In genomic region chr3:79193001-79193400, GRCm38 (mm10) we compare ENCODE assay signal across 7 mouse cellular contexts.
A peak's percentile ranks its signal among the peaks of the same experiment; 100 is the strongest.
DNase-seq lines count a peak whose midpoint lies in the region; ATAC-seq lines count a peak whose summit lies in the region.

No protein-coding gene starts in this region.

- no peak for DNase-seq in midbrain, embryonic 11.5 days (ENCODE audit: low spot score, missing footprints)
- DNase-seq in cerebellum, adult 9-11 months: peak; percentile 89

- 72% methylated on average over 4 of the region's 4 CpGs for WGBS in midbrain, embryonic 16.5 days
- WGBS in midbrain, embryonic 11.5 days: 86% methylated on average over 4 of the region's 4 CpGs
- WGBS in heart, embryonic 13.5 days: 22% methylated on average over 4 of the region's 4 CpGs
- 49% methylated on average over 4 of the region's 4 CpGs for WGBS in neural tube, embryonic 15.5 days
- 84% methylated on average over 4 of the region's 4 CpGs for WGBS in hindbrain, embryonic 12.5 days

- no peaks in the 10 kb centered on the region for H3K9me3 ChIP-seq in midbrain, embryonic 16.5 days (replicated peaks; ENCODE audit: control insufficient read depth, low read length, poor library complexity, severe bottlenecking)
- no peaks in the 10 kb centered on the region for H3K9me3 ChIP-seq in midbrain, embryonic 11.5 days (ENCODE audit: control insufficient read depth, low read length)
- H3K9me3 ChIP-seq in heart, embryonic 13.5 days: no peaks in the 10 kb centered on the region
- no peaks in the 10 kb centered on the region for H3K9me3 ChIP-seq in neural tube, embryonic 15.5 days (replicated peaks)
- H3K9me3 ChIP-seq in hindbrain, embryonic 12.5 days (replicated peaks): no peaks in the 10 kb centered on the region

- H3K27ac ChIP-seq in midbrain, embryonic 16.5 days (ENCODE audit: low read length): 0 out of 2 replicates have a peak overlapping the region, but pooled peaks have one; percentile 7
- H3K27ac ChIP-seq in midbrain, embryonic 11.5 days (ENCODE audit: low read depth, low read length): no peak overlapping the region
- H3K27ac ChIP-seq in heart, embryonic 13.5 days (replicated peaks): peak overlapping the region; percentile 66
- H3K27ac ChIP-seq in neural tube, embryonic 15.5 days (replicated peaks): peak overlapping the region; percentile 46
- H3K27ac ChIP-seq in hindbrain, embryonic 12.5 days: no peak overlapping the region

- no peak overlapping the region for H3K4me3 ChIP-seq in midbrain, embryonic 16.5 days (ENCODE audit: low read depth, low read length)
- H3K4me3 ChIP-seq in midbrain, embryonic 11.5 days (ENCODE audit: low read depth, low read length): no peak overlapping the region
- no peak overlapping the region for H3K4me3 ChIP-seq in heart, embryonic 13.5 days
- H3K4me3 ChIP-seq in neural tube, embryonic 15.5 days (replicated peaks): no peak overlapping the region
- H3K4me3 ChIP-seq in hindbrain, embryonic 12.5 days: no peak overlapping the region

- H3K36me3 ChIP-seq in midbrain, embryonic 16.5 days (ENCODE audit: control insufficient read depth, insufficient read depth, low read length): no peaks in the 10 kb centered on the region
- H3K36me3 ChIP-seq in midbrain, embryonic 11.5 days (ENCODE audit: control insufficient read depth, insufficient read depth, low read length): no peaks in the 10 kb centered on the region
- H3K36me3 ChIP-seq in heart, embryonic 13.5 days: peaks cover 3% of the 10 kb centered on the region; the same call in 1 of the 2 replicates
- H3K36me3 ChIP-seq in neural tube, embryonic 15.5 days: no peaks in the 10 kb centered on the region
- no peaks in the 10 kb centered on the region for H3K36me3 ChIP-seq in hindbrain, embryonic 12.5 days

- no peak overlapping the region for H3K9ac ChIP-seq in midbrain, embryonic 16.5 days (ENCODE audit: low read depth, low read length)
- no peak overlapping the region for H3K9ac ChIP-seq in midbrain, embryonic 11.5 days (ENCODE audit: low read length)
- H3K9ac ChIP-seq in heart, embryonic 13.5 days: 0 out of 2 replicates have a peak overlapping the region, but pooled peaks have one; percentile 28
- H3K9ac ChIP-seq in neural tube, embryonic 15.5 days (replicated peaks): no peak overlapping the region
- H3K9ac ChIP-seq in hindbrain, embryonic 12.5 days: no peak overlapping the region

- H3K27me3 ChIP-seq in midbrain, embryonic 16.5 days (ENCODE audit: control insufficient read depth, insufficient read depth, low read depth, low read length): no peaks in the 10 kb centered on the region
- H3K27me3 ChIP-seq in midbrain, embryonic 11.5 days (ENCODE audit: control insufficient read depth, insufficient read depth, low read length): no peaks in the 10 kb centered on the region
- no peaks in the 10 kb centered on the region for H3K27me3 ChIP-seq in heart, embryonic 13.5 days (replicated peaks)
- no peaks in the 10 kb centered on the region for H3K27me3 ChIP-seq in neural tube, embryonic 15.5 days (replicated peaks)
- no peaks in the 10 kb centered on the region for H3K27me3 ChIP-seq in hindbrain, embryonic 12.5 days

- peaks cover 14% of the 10 kb centered on the region for H3K4me1 ChIP-seq in midbrain, embryonic 16.5 days (ENCODE audit: control insufficient read depth, insufficient read depth, low read length)
- no peaks in the 10 kb centered on the region for H3K4me1 ChIP-seq in midbrain, embryonic 11.5 days (ENCODE audit: control insufficient read depth, insufficient read depth, low read length)
- peaks cover 57% of the 10 kb centered on the region for H3K4me1 ChIP-seq in heart, embryonic 13.5 days
- H3K4me1 ChIP-seq in neural tube, embryonic 15.5 days: peaks cover 26% of the 10 kb centered on the region
- 0 out of 2 replicates have a peak, but pooled peaks cover 2% of the 10 kb centered on the region for H3K4me1 ChIP-seq in hindbrain, embryonic 12.5 days

- no peak overlapping the region for H3K4me2 ChIP-seq in midbrain, embryonic 16.5 days (ENCODE audit: low read length)
- H3K4me2 ChIP-seq in midbrain, embryonic 11.5 days: no peak overlapping the region
- H3K4me2 ChIP-seq in heart, embryonic 13.5 days: peak overlapping the region; percentile 25
- H3K4me2 ChIP-seq in neural tube, embryonic 15.5 days: no peak overlapping the region
- no peak overlapping the region for H3K4me2 ChIP-seq in hindbrain, embryonic 12.5 days (replicated peaks)

- ATAC-seq in midbrain, embryonic 16.5 days: no peak
- ATAC-seq in midbrain, embryonic 11.5 days (ENCODE audit: low FRiP score): no peak
- no peak for ATAC-seq in heart, embryonic 13.5 days (ENCODE audit: extremely low read depth, insufficient number of reproducible peaks, low FRiP score, low TSS enrichment)
- no peak for ATAC-seq in neural tube, embryonic 15.5 days (ENCODE audit: low FRiP score)
- ATAC-seq in erythroblast, adult 5-6 weeks (replicated peaks; ENCODE audit: low FRiP score, poor library complexity, severe bottlenecking): no peak
- ATAC-seq in hindbrain, embryonic 12.5 days (ENCODE audit: low FRiP score): no peak

Comparison
In these comparisons a context has a peak if more than half of its experiments do, and no peak if none do; other contexts are left out.
1. H3K27ac ChIP-seq: peak in midbrain, embryonic 16.5 days (single experiment), heart, embryonic 13.5 days (single experiment) and neural tube, embryonic 15.5 days (single experiment); none in midbrain, embryonic 11.5 days (single experiment) and hindbrain, embryonic 12.5 days (single experiment).